Mouse (Mus musculus): Measurements from ENCODE around the gene Dennd4b.
"Not testable (repeated sequence)": the region's sequence is repeated elsewhere in the genome, so short reads cannot be mapped to it uniquely, and the experiment has no call there.

The Dennd4b gene

DNA sequence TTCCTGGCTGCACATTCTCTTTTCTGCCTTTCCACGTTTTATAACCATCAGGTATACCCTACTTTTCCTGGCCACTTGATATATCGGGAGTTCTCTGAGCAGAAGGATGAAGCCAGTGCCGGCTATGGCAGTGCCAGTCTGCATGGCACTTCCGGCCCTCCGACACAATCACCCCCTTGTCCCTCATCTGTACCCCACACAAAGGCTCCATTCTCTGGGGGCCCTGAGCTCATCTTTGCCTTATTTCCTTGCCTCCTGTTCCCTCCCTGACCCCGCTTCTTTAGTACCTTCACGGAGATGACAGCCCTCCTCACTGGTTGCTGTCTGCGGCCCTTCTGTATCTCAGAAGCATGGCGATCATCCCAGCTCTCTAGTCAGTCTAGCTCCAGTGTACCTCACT is 15.7 kb downstream of the Dennd4b start:
- DNase-seq: peak; percentile 27

DNA sequence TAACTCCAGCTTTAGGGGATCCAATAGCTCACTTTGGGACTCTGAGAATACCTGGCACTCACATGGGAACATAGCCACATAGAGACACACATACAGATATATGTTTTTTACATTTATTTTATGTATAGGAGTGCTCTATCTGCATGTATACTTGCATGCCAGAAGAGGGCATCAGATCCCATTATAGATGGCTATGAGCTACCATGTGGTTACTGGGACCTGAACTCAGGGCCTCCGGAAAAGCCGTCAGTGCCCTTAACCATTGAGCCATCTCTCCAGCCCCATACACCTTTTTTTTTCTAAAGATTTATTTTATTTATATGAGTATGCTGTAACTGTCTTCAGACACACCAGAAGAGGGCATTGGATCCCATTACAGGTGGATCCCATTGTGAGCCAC is 19.2 kb downstream of the Dennd4b start:
- DNase-seq: no peak

- DNase-seq: not testable (repeated sequence)
These were observed 24.4 kb downstream of the Dennd4b start for GRCm38 (mm10) chr3:90289403-90289802.

DNA sequence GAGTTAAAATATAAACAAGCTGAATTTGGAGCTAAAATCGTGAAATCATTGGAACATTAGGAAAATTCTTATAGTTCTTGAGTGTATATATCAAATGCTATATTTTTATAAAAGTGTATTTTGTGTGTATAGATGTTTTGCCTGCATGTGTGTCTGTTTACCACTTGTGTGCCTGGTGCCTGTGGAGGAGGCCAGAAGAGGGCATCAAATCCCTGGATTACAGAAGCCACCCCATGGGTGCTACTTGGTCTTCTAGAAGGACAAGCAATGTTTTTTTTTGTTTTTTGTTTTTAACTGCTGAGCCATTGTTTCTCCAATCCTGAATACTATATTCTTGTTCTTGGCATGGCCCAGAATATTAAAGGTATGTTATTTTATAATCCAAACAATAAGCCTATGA is 25.6 kb downstream of the Dennd4b start:
- no peak for DNase-seq

DNA sequence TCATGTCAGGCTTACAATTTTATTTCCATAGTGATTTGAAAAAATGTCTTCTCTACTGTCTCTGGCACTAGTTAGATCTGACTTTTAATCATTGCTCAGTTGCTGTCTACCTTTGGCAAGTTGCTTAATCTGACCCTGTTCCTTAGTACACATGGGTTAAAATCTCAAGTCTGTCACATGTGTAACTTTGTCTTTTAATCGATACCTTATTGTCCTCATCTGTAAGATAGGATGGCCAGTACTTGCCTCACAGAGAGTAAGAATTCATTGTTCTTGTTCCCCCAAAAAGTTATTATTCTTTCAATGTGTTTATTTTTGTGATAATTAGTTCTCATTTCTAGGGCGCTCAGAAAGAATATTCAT is 27.0 kb downstream of the Dennd4b start:
- DNase-seq: no peak

GRCm38 (mm10) chr3:90292345-90293275 is 27.6 kb downstream of the Dennd4b start, which contains the start of gene Gatad2b:
TSS of gene Gatad2b (plus strand) at chr3:90293178.
- peak; percentile 100 for DNase-seq

DNA sequence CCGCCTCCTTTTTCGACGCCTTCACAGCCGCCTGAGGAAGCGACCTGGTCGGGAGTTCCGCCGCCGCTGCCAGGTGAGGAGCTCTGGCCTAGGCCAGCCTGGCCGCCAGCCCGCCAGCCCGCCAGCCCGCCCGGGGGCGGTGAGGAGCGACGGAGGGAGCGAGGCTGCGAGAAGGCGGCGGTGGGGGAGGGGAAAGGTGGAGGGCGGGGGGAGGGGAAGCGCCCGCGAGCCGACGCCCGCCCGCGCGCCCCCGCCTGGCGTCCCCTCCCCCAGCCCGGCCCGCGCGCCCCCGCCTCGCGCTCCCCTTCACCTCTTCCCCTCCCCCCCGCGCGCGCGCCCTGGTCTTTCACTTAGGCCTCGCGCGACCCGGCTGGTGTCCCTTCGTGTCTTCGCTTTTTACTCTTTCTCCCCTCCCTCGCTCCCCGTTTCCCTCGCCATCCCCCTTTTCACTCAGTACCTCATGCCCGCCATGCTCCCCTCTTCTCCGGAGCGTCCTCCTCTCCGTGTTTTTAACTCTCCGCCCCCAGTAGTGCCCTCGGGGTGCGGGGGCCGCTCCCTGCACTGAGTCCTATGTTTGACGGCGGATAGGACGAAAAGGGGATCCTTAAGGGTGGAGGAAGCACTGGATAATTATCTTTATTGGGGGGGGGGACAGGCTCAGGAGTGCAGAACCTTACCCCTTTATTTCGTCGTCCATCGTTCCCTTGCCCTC is 28.5 kb downstream of the Dennd4b start:
- DNase-seq: peak; percentile 74

DNA sequence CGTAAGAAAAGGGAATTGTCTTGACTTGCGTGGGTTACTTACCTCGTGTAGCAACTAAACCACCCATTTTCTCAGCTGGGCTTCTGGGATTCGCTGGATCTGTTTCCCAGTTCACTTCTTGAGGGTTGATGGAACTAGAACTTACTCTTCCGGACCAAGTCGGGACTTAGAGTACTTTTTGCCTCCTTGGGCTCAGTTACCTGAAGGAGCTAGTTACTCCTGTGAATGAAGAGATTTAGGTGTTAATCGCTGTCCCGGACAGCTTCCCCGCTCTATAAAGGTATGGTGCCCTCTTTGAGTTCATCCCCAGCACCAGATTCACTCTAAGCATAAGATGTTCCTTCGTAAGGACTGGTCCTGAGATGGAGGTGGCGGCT is 29.1 kb downstream of the Dennd4b start:
- peak; percentile 43 for DNase-seq

DNA sequence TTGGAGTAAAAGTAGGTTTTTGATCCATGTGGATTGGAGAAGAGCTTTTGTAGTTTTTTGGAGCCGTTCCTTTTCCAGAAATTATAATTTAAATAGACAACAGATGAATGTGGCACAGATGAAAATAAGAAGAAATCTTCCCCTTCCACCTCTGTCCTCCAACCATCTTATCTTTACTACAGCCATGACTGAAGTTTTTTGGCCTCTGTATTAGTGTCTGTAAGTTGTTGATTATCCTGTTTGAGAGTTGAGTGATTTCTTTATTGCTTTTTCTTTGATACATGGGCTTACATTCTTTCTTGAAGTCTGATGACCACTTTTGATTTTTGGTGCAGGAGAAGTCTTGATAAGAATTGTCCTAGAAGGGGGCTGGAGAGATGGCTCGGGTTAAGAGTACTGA is 29.7 kb downstream of the Dennd4b start:
- DNase-seq: no peak

DNA sequence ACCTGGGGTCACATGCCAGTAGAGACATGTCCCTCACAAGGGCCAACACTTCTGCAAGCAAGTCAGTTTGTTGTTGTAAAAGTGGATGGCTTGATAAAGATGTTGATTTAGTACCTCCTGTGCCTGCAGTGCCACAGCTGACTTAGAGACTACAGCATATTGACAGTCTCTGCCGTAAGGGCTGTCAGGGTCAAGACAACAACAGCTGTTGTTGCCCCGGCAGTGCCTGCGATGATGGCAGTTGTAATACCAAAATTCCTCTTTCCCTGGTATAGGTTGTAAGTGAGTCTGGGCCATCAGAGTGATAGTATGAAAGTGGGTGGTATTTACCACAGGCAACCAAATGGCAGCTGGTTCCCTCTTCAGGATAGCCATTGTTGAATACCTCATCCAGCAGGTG is 40.8 kb downstream of the Dennd4b start:
- DNase-seq: no peak

DNA sequence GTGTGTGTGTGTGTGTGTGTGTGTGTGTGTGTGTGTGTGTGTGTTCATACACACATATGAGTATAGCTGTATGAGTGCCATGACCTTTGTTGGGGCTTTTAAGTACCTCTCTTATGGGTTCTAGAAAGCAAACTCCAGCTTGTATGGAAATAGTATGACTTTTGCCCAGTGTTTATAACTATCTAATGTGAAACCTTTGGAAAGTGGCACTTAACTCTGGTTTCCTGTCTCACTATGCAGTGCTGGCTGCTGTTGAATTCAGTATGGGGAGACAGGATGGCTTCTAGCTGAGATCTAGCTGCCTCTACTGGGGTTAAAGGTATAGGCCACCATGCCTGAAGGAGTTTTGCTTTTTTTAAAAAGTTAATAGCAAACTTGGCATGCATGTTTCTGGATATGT is 44.6 kb downstream of the Dennd4b start:
- DNase-seq: no peak

- no peak for DNase-seq
These were observed 48.4 kb downstream of the Dennd4b start for GRCm38 (mm10) chr3:90313367-90313766.

- no peak for DNase-seq
These were observed 49.3 kb downstream of the Dennd4b start for GRCm38 (mm10) chr3:90314241-90314640.

DNA sequence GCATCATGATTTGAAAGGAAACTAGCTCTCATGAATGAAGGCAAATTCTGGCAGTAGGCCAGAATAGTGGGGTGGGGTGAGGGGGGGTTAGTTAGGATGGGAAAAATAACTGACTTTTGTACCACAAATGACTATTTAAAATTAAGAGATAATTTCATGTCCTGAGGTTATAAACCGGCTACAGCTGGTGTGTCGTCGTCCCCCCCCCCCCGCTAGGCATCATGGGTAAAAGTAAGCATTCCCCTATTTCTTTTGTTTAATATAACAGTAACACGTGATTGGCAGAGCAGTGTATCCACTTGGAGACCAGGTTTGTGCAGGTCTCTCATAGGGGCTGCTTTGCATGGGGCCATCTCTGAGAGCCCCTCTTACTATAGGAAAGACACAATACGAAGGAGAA is 57.3 kb downstream of the Dennd4b start:
- DNase-seq: no peak

DNA sequence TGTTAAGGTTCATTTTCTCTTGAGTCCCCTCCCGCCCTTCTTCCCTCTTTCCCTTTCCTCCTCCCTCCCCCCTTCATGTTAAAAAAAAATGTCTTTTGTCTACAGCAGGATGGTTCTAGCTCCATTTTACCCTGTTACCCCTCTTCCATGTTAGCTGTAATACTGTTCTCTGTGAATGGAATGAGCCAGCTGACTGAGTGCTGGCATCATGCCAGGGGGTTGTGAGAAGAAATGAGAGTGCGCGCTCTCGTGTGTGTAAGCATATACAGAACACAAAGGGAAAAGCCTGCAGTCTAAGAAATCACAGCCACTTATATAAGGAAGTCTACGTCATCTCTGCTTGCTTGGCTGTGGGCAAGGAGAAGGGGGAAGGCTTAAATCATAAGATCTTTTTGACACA is 58.1 kb downstream of the Dennd4b start:
- peak; percentile 65 for DNase-seq

Measured in cerebellum, adult 9-11 months (tissue).